Mouse (Mus musculus) heart, embryonic 15.5 days (tissue): ENCODE data around the gene Atp8a2. TPM values are rescaled to one million over a fixed set of nuclear protein-coding genes. Genes with fewer than 3 reads are reported as not detected.

Source experiments
- ATAC-seq: fragments of 200-750 bp; cut with Nextera tagmentation; replicated peaks from 2 replicates; pipeline ENCODE4 v1.8.0; 2017; ENCODE audit warnings: low read depth, moderate TSS enrichment; ENCODE audit not compliant: insufficient number of reproducible peaks, insufficient read depth, low FRiP score
- H3K27ac ChIP-seq: fragments of 300-500 bp; sonication (generic); 2 replicates; pipeline ENCODE4 v1.5.1; 2015; ENCODE audit warnings: mild to moderate bottlenecking, inconsistent platforms
- H3K27me3 ChIP-seq: fragments of 300-500 bp; sonication (generic); 2 replicates; pipeline ENCODE4 v1.6.1; 2015; ENCODE audit warnings: inconsistent platforms
- H3K36me3 ChIP-seq: fragments of 300-500 bp; sonication (generic); 2 replicates; pipeline ENCODE4 v1.6.1; 2015; ENCODE audit warnings: mild to moderate bottlenecking, inconsistent platforms
- H3K4me1 ChIP-seq: fragments of 300-500 bp; sonication (generic); replicated peaks from 2 replicates; pipeline ENCODE4 v1.6.1; 2015; ENCODE audit warnings: inconsistent platforms
- H3K4me2 ChIP-seq: fragments of 300-500 bp; sonication (generic); 2 replicates; pipeline ENCODE4 v1.6.1; 2015; ENCODE audit warnings: inconsistent platforms, mild to moderate bottlenecking, moderate library complexity
- H3K4me3 ChIP-seq: fragments of 300-500 bp; sonication (generic); 2 replicates; pipeline ENCODE4 v1.5.1; 2015; ENCODE audit warnings: mild to moderate bottlenecking, inconsistent platforms
- H3K9ac ChIP-seq: fragments of 300-500 bp; sonication (generic); 2 replicates; pipeline ENCODE4 v1.6.1; 2015; ENCODE audit warnings: mild to moderate bottlenecking, inconsistent platforms
- H3K9me3 ChIP-seq: fragments of 300-500 bp; sonication (generic); replicated peaks from 2 replicates; pipeline ENCODE4 v1.6.1; 2016; ENCODE audit warnings: inconsistent platforms
- WGBS: fragments of 180-500 bp; shearing (Covaris S2); methylation state at CpG from one replicate; pipeline ENCODE4 v1.1.7; 2015; ENCODE audit warnings: mixed read lengths; 5-methylcytosine and 5-hydroxymethylcytosine counted together
- polyA plus RNA-seq: library from polyadenylated mRNA; unstranded; fragments of >200 nt; fragmentation: Nextera tagmentation; extraction: Ambion mirVana; gene quantifications from 2 replicates; pipeline ENCODE4 v1.2.1, GENCODE M21; 2015

The Atp8a2 gene
- polyA plus RNA-seq, 1 experiment from 2014 or later = 6.1 TPM

- H3K9ac ChIP-seq = no peak overlapping the region
- 73% methylated on average over 6 of the region's 6 CpGs for WGBS
- H3K27ac ChIP-seq = no peak overlapping the region
- no peak overlapping the region for H3K4me2 ChIP-seq
- H3K9me3 ChIP-seq = no peaks in the 10 kb centered on the region
- no peak overlapping the region for H3K4me3 ChIP-seq
- no peak for ATAC-seq
- no peaks in the 10 kb centered on the region for H3K36me3 ChIP-seq
- H3K27me3 ChIP-seq = no peaks in the 10 kb centered on the region
- H3K4me1 ChIP-seq = peaks cover 5% of the 10 kb centered on the region
These were observed 504.8 kb downstream of the Atp8a2 start for GRCm38 (mm10) chr14:59692164-59692563.

DNA sequence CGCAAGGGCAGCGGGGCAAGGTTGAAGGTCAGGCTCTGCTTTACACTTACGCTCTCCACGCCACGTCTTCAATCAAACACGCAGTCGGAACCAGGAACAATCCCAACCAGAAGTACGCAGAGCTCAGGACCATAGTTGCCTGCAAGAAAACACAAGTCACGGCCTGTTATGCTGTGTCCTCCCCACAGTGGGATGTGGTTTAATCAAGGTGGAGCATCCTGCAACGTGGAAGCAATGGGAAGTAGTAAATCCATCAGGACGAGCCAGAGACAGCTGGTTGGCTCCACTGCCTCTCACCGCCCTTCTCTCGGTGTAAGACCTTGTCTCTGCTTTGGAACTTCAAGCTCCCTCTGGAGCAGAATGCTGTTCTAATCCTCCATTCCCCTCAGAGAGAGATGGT, 505.6 kb downstream of the Atp8a2 start:
- no peak for ATAC-seq
- no peaks in the 10 kb centered on the region for H3K9me3 ChIP-seq
- 76% methylated on average over 13 of the region's 13 CpGs for WGBS
- peaks cover 5% of the 10 kb centered on the region for H3K4me1 ChIP-seq
- no peak overlapping the region for H3K4me3 ChIP-seq
- H3K36me3 ChIP-seq = no peaks in the 10 kb centered on the region
- H3K9ac ChIP-seq = no peak overlapping the region
- H3K4me2 ChIP-seq = no peak overlapping the region
- no peak overlapping the region for H3K27ac ChIP-seq
- no peaks in the 10 kb centered on the region for H3K27me3 ChIP-seq

DNA sequence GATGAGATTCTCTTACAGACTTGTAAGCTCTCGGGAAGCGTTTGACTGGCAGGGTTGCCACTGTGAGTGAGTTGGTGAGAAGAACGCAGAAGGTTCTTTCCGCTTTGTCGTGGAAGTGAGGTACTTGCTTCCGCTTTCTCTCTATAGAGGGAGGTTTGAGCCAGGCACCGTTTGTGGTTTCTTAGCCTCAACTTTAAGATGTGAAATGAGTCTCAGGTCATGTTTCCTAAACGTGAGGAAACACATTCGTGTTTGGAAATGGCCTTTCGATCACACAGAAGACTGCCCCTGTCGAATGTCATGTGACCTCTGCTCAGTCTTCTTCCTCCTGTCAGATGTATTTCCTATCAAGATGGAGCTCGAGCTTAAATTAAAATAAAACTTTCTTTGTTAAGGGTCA, 506.0 kb downstream of the Atp8a2 start:
- no peak for ATAC-seq

GRCm38 (mm10) chr14:59689596-59689995, 507.4 kb downstream of the Atp8a2 start:
- no peak for ATAC-seq
- H3K4me1 ChIP-seq = peaks cover 5% of the 10 kb centered on the region
- WGBS = 42% methylated on average over 4 of the region's 4 CpGs

More for the DNA sequence above, 506.0 kb downstream of the Atp8a2 start:
- Histone ChIP-seq H3K4me2 (no peak overlapping the region), H3K4me3 (no peak overlapping the region), H3K36me3 (no peaks in the 10 kb centered on the region), H3K9me3 (no peaks in the 10 kb centered on the region), H3K9ac (no peak overlapping the region), H3K4me1 (peaks cover 5% of the 10 kb centered on the region), H3K27ac (no peak overlapping the region), H3K27me3 (no peaks in the 10 kb centered on the region)
- 76% methylated on average over 12 of the region's 12 CpGs for WGBS

DNA sequence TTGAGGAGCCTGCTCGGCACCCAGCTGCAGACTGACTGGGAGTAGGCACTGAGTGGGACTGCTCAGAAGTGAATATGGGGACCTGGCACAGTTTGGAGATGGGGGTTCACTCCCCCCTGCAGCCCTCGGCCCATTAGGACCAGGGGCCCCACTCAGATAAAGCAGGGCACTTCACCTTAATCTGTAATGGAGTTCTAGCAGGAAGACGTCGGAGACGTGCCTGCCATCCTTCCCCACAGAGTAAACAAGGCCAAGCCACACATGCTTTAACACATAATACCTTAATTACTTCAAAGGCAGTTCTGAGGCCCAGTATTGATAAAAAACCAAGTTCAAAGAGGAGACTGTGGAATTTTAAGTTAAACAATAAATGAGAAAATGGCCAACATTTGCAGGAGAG, 510.8 kb downstream of the Atp8a2 start:
- H3K4me3 ChIP-seq = no peak overlapping the region
- no peak overlapping the region for H3K27ac ChIP-seq
- 48% methylated on average over 5 of the region's 5 CpGs for WGBS

More at GRCm38 (mm10) chr14:59689596-59689995, 507.4 kb downstream of the Atp8a2 start:
- H3K4me3 ChIP-seq = no peak overlapping the region
- no peaks in the 10 kb centered on the region for H3K27me3 ChIP-seq
- H3K4me2 ChIP-seq = no peak overlapping the region
- H3K27ac ChIP-seq = no peak overlapping the region
- H3K36me3 ChIP-seq = no peaks in the 10 kb centered on the region
- no peaks in the 10 kb centered on the region for H3K9me3 ChIP-seq
- no peak overlapping the region for H3K9ac ChIP-seq

GRCm38 (mm10) chr14:59685343-59685742, 511.6 kb downstream of the Atp8a2 start:
- peak overlapping the region; percentile 23 for H3K27ac ChIP-seq
- no peak overlapping the region for H3K9ac ChIP-seq
- no peak overlapping the region for H3K4me2 ChIP-seq
- H3K9me3 ChIP-seq = no peaks in the 10 kb centered on the region
- no peak overlapping the region for H3K4me3 ChIP-seq
- H3K36me3 ChIP-seq = no peaks in the 10 kb centered on the region
- WGBS = 67% methylated on average over 8 of the region's 8 CpGs
- ATAC-seq = peak; percentile 35; the same call in 1 of the 2 replicates
- H3K4me1 ChIP-seq = peaks cover 5% of the 10 kb centered on the region
- no peaks in the 10 kb centered on the region for H3K27me3 ChIP-seq

More for the DNA sequence above, 510.8 kb downstream of the Atp8a2 start:
- Histone ChIP-seq H3K27me3 (no peaks in the 10 kb centered on the region), H3K9me3 (no peaks in the 10 kb centered on the region), H3K4me1 (peaks cover 5% of the 10 kb centered on the region), H3K9ac (no peak overlapping the region), H3K4me2 (no peak overlapping the region), H3K36me3 (no peaks in the 10 kb centered on the region)
- ATAC-seq = no peak

DNA sequence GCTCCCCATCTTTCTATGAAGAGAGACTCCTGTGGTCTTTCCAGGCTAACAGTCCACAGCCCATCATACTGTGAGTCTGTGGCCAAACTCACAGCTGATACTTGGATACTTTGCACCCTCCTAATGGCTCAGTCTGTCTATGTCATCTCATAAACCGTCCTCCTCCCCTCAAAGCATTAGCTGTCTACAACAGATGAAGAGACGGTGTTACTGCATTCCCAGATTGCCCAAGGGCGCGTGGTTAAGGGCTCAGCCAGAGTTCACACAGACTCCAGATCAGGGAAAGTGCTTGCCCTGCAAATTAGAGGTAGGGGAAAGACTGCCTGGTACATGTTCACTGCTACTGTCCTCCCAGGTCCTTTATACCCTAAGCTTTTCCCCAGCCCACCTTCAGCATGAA, 515.1 kb downstream of the Atp8a2 start:
- H3K27me3 ChIP-seq = no peaks in the 10 kb centered on the region
- no peak overlapping the region for H3K27ac ChIP-seq
- H3K4me1 ChIP-seq = no peaks in the 10 kb centered on the region
- H3K4me2 ChIP-seq = no peak overlapping the region
- 57% methylated on average over 4 of the region's 4 CpGs for WGBS
- no peaks in the 10 kb centered on the region for H3K36me3 ChIP-seq
- no peaks in the 10 kb centered on the region for H3K9me3 ChIP-seq
- no peak overlapping the region for H3K4me3 ChIP-seq
- no peak overlapping the region for H3K9ac ChIP-seq
- no peak for ATAC-seq

- Histone ChIP-seq H3K27ac (no peak overlapping the region), H3K27me3 (no peaks in the 10 kb centered on the region), H3K9me3 (no peaks in the 10 kb centered on the region), H3K4me1 (peaks cover 2% of the 10 kb centered on the region; the same call in 1 of the 2 replicates), H3K4me3 (no peak overlapping the region), H3K4me2 (no peak overlapping the region), H3K9ac (no peak overlapping the region), H3K36me3 (no peaks in the 10 kb centered on the region)
- WGBS = 50% methylated on average over 7 of the region's 7 CpGs
- ATAC-seq = no peak
These were observed 519.4 kb downstream of the Atp8a2 start for GRCm38 (mm10) chr14:59677598-59678003.

DNA sequence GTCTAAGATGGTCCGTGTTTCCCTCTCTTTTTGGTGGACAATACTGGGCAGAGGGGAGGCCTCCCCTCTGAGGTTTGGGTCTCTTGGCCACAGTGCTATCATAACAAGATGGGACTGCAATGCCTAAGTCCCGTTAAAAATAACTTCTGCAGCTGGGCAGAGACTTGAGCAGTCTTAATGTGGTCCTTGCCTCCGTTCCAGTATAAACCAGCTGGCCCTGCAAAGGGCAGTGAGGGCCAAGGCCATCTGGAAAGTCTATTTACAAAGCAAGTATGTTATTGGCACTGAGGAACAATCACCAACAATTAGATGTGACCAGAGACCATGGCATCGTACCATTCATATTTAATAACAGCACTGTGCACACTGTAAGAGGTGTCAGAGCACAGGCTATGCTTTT, 521.6 kb downstream of the Atp8a2 start:
- 69% methylated on average over 4 of the region's 4 CpGs for WGBS
- H3K4me3 ChIP-seq = no peak overlapping the region
- no peak overlapping the region for H3K27ac ChIP-seq
- no peaks in the 10 kb centered on the region for H3K27me3 ChIP-seq
- H3K4me2 ChIP-seq = no peak overlapping the region
- H3K4me1 ChIP-seq = peaks cover 2% of the 10 kb centered on the region; the same call in 1 of the 2 replicates
- H3K9ac ChIP-seq = no peak overlapping the region
- H3K36me3 ChIP-seq = no peaks in the 10 kb centered on the region
- no peak for ATAC-seq
- H3K9me3 ChIP-seq = no peaks in the 10 kb centered on the region

- 36% methylated on average over 8 of the region's 8 CpGs for WGBS
- H3K4me1 ChIP-seq = peaks cover 2% of the 10 kb centered on the region; the same call in 1 of the 2 replicates
- H3K9me3 ChIP-seq = no peaks in the 10 kb centered on the region
- no peak for ATAC-seq
- no peak overlapping the region for H3K9ac ChIP-seq
- H3K4me3 ChIP-seq = no peak overlapping the region
- H3K27ac ChIP-seq = no peak overlapping the region
- no peaks in the 10 kb centered on the region for H3K36me3 ChIP-seq
- no peak overlapping the region for H3K4me2 ChIP-seq
- no peaks in the 10 kb centered on the region for H3K27me3 ChIP-seq
These were observed 522.4 kb downstream of the Atp8a2 start for GRCm38 (mm10) chr14:59674556-59674955.

DNA sequence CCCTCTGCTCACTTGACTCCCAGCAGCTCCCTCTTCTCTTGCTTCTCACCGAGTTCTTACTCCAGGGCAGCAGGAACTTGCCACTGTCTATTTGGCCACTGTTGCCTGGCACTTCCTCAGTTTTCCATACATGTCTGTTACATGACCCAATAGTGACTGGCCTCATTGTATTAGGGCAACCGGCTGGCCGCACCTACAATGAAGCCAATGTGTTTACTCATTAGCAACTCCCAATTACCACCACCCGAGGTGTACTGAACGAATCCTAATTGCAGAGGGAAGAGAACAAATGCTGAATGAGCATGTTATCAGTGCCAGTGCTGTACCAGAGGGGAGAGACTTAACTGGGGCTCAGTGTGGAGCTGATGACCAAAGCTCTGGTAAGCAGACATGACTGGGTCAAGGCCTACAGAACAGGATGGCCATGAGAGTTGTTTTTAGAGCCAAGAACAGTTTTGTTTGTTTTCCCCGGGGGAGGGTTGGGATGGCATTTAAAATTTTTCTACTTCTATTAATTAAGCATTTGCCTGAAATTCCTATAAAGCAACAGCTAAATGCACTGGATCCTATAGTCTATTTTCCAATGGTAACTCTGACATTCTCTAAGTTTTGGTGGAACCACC, 524.0 kb downstream of the Atp8a2 start:
- Histone ChIP-seq H3K9me3 (no peaks in the 10 kb centered on the region), H3K27me3 (no peaks in the 10 kb centered on the region), H3K4me2 (no peak overlapping the region), H3K4me1 (peaks cover 2% of the 10 kb centered on the region; the same call in 1 of the 2 replicates), H3K4me3 (no peak overlapping the region), H3K36me3 (no peaks in the 10 kb centered on the region), H3K9ac (no peak overlapping the region), H3K27ac (no peak overlapping the region)
- no peak for ATAC-seq
- 80% methylated on average over 6 of the region's 6 CpGs for WGBS

DNA sequence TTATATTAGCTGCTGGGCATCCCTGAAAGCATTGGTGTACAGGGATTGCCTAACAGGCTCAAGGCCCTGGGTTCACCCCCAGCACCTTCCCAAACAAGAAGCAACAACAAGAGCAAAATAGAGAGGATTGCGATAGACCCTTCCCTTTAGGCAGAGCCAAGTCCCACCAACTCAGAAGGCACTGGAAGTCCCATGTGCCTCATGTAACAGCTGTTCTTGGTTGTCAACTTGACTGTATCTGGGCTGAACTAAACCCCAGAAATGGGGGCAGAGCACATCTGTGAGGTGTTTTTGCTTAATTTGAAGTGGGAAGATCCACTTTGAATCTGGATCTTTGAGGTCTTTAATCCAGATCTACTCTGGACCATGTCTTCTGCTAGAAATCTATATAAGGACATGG, 539.9 kb downstream of the Atp8a2 start:
- Histone ChIP-seq H3K27ac (no peak overlapping the region), H3K4me2 (no peak overlapping the region), H3K27me3 (no peaks in the 10 kb centered on the region), H3K4me3 (no peak overlapping the region), H3K4me1 (no peaks in the 10 kb centered on the region), H3K36me3 (no peaks in the 10 kb centered on the region), H3K9me3 (no peaks in the 10 kb centered on the region), H3K9ac (no peak overlapping the region)
- ATAC-seq = no peak
- WGBS = 93% methylated on average over 1 of the region's 1 CpGs
